In the genomic region with DNA sequence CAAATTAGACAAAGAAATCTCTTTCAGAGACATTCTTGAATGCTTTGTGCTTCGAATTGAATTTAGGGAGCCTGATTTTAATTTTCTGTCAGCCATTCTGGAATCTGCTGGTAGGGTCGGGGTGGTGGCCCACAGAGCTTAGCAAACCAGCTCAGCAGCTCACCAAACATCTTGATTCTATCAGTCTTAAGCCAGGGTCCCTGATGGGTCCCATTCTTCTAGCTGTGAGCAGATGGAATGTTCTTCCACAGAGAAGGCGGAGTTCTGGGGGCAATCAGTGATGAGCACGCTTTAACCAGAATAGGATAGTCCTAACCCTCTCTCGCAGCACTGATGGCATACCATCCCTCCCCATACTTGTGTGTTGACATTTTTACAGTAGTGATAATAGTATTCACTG, we compare ENCODE assay signal across 28 mouse cellular contexts. TPM values are rescaled to one million over a fixed set of nuclear protein-coding genes. Genes with fewer than 3 reads are reported as not detected.
DNase-seq lines count a peak whose midpoint lies in the region; ATAC-seq and TF ChIP-seq lines count a peak whose summit lies in the region.
"Had no signal": no experiment of that assay in that cellular context is flagged by ENCODE, and none has a peak within 500 bp of the region (broad histone marks: within the 10 kb centered on the region; RNA-seq: fewer than 3 reads in every experiment).

No protein-coding gene starts in this region.

- no peak overlapping the region for H3K9ac ChIP-seq in limb, embryonic 13.5 days
- H3K9ac ChIP-seq: hindbrain, embryonic 14.5 days; liver, postnatal 0 days; midbrain, embryonic 15.5 days; neural tube, embryonic 13.5 days; stomach, embryonic 15.5 days had no signal

- no peaks in the 10 kb centered on the region for H3K27me3 ChIP-seq in limb, embryonic 13.5 days
- H3K27me3 ChIP-seq: midbrain, embryonic 15.5 days; neural tube, embryonic 13.5 days; stomach, embryonic 15.5 days had no signal

- peak overlapping the region; percentile 59 for H3K27ac ChIP-seq in layer of hippocampus, adult 2 months
- H3K27ac ChIP-seq in limb, embryonic 13.5 days, result peak overlapping the region; percentile 63; the same call in 1 of the 2 replicates
- H3K27ac ChIP-seq: heart, adult 2 months; hindbrain, embryonic 14.5 days; macrophage; midbrain, embryonic 15.5 days; neural tube, embryonic 13.5 days; stomach, embryonic 15.5 days had no signal

- H3K9me3 ChIP-seq in limb, embryonic 13.5 days, result no peaks in the 10 kb centered on the region
- H3K9me3 ChIP-seq: midbrain, embryonic 15.5 days; neural tube, embryonic 13.5 days; stomach, embryonic 15.5 days had no signal

- peak overlapping the region; percentile 27; the same call in 1 of the 2 replicates for H3K4me2 ChIP-seq in limb, embryonic 13.5 days (replicated peaks)
- H3K4me2 ChIP-seq: hindbrain, embryonic 14.5 days; liver, embryonic 11.5 days; midbrain, embryonic 15.5 days; neural tube, embryonic 13.5 days; stomach, embryonic 15.5 days had no signal

- ATAC-seq in limb, embryonic 13.5 days (ENCODE audit: low FRiP score, low read depth), result peak; percentile 18; the same call in 1 of the 2 replicates
- ATAC-seq: forebrain, embryonic 16.5 days; inflammation-experienced regulatory T-cells, adult 6 months; lung, postnatal 0 days; midbrain, embryonic 15.5 days had no signal

- H3K4me1 ChIP-seq in limb, embryonic 13.5 days, result peaks cover 84% of the 10 kb centered on the region

- TF ChIP-seq CTCF in layer of hippocampus, adult 2 months (conservative IDR thresholded peaks at IDR 0.05), result no peak

- no peak overlapping the region for H3K4me3 ChIP-seq in layer of hippocampus, adult 2 months
- H3K4me3 ChIP-seq in limb, embryonic 13.5 days, result no peak overlapping the region
- H3K4me3 ChIP-seq: heart, adult 2 months; midbrain, embryonic 15.5 days; neural tube, embryonic 13.5 days; stomach, embryonic 15.5 days had no signal

- DNase-seq in embryo, embryonic 11 days, result peak; percentile 35
- no peak for DNase-seq in embryo, embryonic 9.5 days (ENCODE audit: extremely low spot score)
- no peak for DNase-seq in layer of hippocampus, adult 2 months (ENCODE audit: low spot score in 2 of 2)
- DNase-seq in layer of hippocampus, postnatal 14 days (ENCODE audit: low spot score in 2 of 2), result no peak
- no peak for DNase-seq in adipocyte (ENCODE audit: low spot score)
- DNase-seq in urinary bladder, postnatal 4 days (ENCODE audit: low spot score in 2 of 2), result no peak
- no peak for DNase-seq in gastrocnemius, adult 8-10 months (ENCODE audit: low spot score in 2 of 2)
- DNase-seq: adrenal gland, postnatal 25 days; cerebellum, adult 8-10 months; gastrocnemius, postnatal 25 days; heart, adult 2 months; kidney, adult 8-10 months; kidney, postnatal 25 days; liver, postnatal 0 days; retina, postnatal 1 day; right cerebral cortex, postnatal 4 days; thymus, adult 2 months; thymus, postnatal 4 days had no signal

- WGBS in limb, embryonic 13.5 days, result 38% methylated on average over 5 of the region's 5 CpGs

- H3K36me3 ChIP-seq in limb, embryonic 13.5 days, result 0 out of 2 replicates have a peak, but pooled peaks cover 4% of the 10 kb centered on the region
- H3K36me3 ChIP-seq: midbrain, embryonic 15.5 days; neural tube, embryonic 13.5 days; stomach, embryonic 15.5 days had no signal

RNA-seq across cellular contexts. Expression of gene Flnb, which starts 37.7 kb away (rescaled TPM):
- total RNA-seq in layer of hippocampus, adult 2 months (2021), result 10 to 100 TPM; 61.8 to 77.9 TPM
- total RNA-seq in layer of hippocampus, postnatal 14 days (2021), result 10 to 100 TPM; 35.7 to 78.7 TPM
- polyA plus RNA-seq in limb, embryonic 13.5 days (2015; fragmentation: Nextera tagmentation; extraction: Ambion mirVana), result 44.2 and 45.3 TPM in 2 replicates
- total RNA-seq in gastrocnemius, adult 8-10 months (2022), result 1 to 10 TPM; 4.7 to 8.3 (median 5.6) TPM
